Mouse (Mus musculus) cerebellum, adult (tissue): ENCODE measurements around the gene Traf3ip2.

Experiments
- ATAC-seq: cut with Nextera tagmentation; 2 replicates; pipeline ENCODE4 v1.9.2; 2017; ENCODE audit warnings: mild to moderate bottlenecking, moderate library complexity, mixed read lengths; ENCODE audit not compliant: insufficient number of reproducible peaks, low FRiP score, low TSS enrichment

The Traf3ip2 gene

DNA sequence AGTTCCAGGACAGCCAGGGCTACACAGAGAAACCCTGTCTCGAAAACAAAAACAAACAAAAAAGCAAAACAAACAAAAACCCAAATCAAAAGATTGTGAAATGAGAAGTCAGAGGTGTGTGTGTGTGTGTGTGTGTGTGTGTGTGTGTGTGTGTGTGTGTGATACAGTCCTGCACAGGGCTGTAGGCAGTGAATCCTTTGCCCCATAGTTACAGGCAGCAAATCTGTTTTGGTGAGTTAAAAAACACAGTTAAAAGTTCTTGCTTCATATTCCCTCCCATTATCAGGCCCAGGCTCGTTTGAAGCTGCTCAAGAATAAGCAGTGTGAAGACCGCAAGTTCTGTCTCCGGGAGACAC lies at the start of gene Traf3ip2:
Gene Traf3ip2 (plus strand): TSS at position 302 of the 356 bp plus-strand sequence.
- no peak for ATAC-seq

DNA sequence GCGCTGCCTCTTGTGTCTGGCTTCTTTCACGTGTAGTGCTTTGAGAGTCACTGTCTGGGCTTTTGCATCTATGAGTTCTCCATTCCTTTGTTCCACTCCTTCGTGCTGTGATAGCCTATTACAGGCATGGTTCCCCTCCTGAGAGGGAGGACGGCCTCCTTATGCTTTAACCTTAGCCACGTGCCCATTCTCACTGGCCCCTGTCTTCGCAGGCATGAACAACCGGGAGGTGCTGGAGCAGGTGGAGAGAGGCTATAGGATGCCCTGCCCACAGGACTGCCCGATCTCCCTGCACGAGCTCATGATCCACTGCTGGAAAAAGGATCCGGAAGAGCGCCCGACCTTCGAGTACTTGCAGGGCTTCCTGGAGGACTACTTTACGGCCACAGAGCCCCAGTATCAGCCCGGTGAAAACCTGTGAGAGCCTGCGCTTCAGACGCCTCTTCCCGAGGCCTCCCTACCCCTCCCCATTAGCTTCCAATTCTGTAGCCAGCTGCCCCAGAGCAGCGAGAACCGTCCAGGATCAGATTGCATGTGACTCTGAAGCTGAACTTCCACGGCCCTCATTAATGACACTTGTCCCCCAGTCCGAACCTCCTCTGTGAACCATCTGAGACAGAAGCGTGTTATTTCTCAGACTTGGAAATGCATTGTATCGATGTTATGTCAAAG lies 49.0 kb upstream of the Traf3ip2 start:
- ATAC-seq: no peak

DNA sequence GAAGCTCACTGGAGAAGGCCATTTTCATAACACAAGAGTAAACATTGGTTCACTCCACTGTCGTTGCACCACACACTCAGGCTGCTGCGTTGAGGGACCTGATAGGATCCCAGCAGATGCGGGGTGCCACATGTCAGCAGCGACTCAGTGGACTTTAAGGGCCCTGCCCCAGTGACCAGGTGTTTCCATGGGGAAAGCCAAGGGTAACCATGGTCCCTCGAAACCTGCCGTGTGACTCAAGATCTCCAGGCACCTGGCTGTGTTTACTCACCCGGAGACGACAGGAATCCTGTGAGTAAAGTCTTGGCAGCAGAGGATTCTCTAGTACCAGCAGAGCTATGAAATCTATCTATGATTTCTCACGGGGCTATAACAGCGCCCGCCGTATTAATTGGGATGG lies 45.8 kb upstream of the Traf3ip2 start:
- no peak for ATAC-seq

DNA sequence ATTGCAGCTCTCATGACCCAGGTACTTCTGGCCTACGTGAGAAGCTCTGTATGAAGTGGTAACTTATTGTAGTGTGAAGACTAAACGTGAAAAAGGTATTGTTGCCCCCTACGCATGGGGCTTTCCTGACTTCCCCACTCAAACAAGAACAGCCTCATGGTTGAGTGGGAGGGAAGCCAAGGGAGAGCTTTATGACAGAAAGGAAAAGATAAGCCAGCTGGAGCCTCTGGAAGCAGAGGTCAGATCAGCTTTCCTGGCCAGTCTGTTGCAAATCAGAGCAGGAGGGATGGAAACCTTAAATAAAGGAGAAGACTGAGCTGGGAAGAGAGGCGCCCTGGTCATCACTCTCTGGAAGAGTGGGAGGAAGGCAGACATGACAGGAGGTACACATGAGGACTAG lies 43.7 kb upstream of the Traf3ip2 start:
- ATAC-seq: no peak

DNA sequence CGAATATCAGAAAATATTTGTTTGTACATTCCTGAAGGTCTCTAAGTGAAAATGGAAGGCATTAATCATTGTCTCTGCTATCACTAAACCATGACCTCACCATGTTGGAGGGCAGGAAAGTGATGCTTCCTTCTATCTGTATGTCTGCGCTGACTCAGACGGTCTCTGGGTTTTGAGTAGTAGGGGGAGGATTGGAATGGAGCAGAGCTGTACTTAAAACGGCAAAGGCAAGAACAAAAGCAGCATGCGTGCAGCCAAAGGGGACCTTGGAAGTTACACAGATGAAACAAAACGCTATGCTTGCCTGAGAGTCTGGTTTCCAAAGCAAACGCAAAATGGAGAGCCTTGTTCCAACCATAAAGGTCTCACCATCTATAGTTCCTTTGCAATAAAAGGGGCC lies 41.7 kb upstream of the Traf3ip2 start:
- no peak for ATAC-seq

DNA sequence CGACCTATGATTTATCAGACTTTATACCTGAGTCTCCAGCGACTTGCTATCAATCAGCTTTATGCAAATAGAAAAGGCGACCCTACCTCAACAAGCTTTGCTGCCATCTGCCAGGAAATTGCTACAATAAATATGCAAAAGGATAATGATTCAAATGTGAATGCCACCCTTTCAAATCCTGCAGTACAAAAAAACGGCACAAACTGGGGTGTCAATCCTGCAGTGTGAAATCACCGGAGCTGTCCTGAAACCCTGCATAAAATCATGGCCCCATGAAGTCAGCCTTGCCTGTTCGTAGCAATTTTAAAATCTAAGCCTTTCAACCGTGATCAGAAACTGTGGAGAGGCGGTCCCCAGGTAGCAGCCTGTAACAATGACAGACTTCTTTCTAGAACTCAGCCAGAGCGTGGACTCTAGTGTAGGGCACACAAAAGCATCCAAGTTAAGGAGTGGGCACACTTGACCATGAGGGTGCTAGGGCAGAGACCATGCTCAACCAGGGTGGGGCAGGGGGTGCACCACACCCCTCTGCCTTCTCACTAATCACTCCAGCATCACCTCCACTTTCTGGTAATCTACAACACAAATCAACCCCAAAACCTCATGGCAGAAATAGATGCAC lies 40.6 kb upstream of the Traf3ip2 start:
- no peak for ATAC-seq

DNA sequence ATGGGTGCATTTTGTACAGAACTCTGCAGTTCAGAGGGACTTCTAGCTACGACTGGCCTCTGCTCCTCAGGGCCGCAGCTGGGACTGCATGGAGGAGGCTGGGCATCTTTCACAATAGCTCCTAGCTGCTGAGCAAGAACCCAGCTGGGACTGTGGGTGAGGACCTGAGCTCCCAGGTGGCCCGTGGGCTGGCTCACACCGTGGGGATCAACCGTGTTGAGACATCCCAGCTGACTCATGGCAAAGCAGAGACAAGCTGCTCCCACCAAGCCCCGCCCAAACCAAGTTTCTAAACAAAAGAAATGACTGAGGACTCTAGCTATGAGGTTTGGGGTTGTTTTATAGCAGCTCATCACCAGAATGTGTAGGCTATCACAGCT lies 40.1 kb upstream of the Traf3ip2 start:
- ATAC-seq: no peak

DNA sequence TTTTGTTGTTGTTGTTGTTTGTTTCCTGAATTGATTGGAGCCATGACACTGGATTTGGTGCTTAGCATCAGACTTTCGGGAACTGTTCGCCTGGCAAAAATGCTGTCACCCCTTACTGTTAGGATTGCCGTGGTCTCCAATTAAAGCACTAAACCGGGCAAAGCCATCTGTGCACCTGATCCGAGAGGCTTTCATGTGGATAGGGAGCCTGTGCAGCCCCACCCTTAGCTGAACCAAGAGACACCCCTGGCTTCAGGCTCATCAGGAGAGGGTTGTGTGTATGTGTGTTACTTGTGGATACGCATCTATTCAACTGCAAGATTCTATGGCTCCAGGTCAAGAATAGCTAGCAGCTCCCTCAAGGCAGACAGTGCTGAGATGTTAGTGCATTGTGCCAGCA lies 36.3 kb upstream of the Traf3ip2 start:
- no peak for ATAC-seq

DNA sequence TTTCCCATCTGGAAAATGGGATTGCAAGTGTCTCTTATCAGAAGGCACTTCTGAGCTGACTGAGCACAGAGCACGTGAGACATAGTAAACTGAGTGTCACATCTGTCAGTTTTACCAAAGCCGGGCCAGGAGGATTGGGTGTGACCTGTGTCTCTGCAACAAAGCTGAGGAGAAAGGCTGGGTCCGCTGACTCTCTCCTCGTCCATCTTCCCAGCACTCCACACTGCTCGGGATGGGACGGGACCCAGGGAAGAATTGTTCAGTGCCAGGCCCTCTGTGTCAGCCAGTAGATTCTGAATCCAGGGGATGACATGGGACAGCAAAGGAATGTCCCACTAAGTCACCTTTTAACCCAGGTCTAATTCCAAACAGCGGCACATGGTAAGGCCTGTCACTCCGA lies 32.3 kb upstream of the Traf3ip2 start:
- no peak for ATAC-seq

DNA sequence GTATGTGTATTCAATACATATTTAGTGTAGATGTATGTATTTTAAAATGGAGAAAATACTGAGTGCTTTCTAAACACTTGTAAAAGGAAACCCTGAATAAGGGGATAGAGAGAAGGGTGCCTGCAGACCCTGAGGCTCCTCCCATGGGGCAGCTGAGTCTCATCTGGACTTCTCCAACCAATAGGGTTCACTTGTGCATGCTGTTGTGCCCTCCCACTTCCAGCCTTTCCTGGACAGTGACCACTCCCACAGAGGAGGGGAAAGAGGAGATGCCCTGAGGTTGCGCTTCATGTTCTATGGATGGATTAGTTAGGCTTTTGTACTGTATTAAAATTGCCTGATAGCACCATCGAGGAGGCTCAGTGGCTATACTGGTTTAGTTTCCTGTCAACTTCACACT lies 30.3 kb upstream of the Traf3ip2 start:
- no peak for ATAC-seq

DNA sequence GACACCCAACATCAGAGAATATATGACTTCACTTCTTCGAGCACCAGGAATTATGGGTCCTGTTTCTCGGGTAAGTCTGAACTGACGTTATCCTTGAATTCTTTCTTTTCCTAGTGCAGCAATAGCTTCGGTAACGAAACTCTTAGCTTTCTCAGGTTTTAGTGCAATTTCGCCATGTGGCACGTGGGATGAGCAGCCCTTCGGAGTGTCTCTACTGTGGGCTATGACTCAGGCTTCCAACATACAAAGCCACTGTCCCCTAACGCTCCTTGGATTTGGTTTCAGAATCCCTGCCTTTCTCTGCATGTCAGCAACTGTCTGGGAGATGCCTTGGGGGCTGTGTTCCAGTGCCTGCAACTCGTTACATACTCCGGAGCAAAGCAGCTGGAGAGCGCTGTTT lies 29.0 kb upstream of the Traf3ip2 start:
- ATAC-seq: no peak

DNA sequence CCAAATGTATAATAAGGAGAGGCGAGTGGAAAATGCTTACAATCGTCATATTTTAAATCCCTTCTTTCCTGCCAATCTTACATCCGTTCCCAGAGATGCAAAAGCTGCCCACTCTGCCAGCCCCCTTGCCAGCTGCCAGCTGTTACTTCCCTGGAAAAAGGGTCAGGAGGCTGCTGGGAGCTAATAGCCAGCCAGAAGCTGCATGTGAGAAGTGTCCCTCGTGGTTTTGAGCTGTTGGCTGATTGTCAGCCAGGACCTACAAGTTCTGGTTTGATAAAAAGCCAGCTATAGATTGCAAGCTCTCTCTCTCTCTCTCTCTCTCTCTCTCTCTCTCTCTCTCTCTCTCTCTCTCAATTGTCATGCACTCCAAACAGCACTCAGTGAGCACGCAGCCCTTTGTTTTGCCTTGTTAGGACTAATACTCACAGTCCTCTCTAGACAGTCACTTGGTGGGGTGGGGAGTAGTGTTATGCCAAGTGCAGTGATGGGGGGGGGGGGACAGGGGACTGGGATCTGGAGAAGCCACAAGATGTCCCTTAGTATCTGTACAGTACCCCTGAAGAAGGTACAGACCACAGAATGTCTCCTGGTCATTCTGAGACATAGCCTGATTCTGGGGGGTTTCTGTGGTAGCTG lies 25.3 kb upstream of the Traf3ip2 start:
- no peak for ATAC-seq

DNA sequence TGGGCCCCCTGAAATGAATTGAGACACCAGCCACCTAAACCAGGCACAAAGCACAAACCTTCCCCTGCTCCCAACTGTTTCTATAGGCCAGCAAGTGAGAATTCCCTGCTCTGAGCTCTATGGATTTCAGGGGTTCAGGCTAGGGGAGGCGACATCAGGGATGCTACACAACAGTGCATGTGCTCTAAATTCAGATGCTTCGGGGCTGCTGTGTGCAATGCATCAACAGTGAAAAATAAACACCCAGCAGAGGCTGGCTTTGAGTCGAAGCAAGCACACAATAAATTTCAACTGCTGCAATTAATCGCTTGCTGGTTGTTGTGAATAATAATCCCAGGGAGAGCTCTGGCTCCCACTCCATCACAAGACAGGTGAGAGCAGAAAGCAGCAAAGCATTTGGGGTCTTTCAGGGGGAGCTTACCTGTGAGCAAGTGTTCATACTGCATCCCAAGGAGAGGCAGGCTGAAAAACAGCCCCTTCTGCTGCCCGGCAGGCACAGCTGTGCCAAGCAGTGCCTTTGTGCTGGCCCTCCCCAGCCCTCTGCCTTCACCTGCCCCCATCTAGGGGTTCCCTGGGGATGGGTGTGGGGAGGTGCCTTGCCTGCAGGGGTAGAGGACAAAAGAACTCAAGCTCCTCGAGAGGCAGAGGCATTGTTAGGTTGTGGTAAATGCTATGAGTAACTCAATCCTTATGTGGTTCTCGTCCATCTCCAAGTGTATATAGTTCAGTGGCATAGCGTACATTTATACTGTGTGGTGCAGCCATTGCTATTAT lies 24.6 kb upstream of the Traf3ip2 start:
- ATAC-seq: no peak

DNA sequence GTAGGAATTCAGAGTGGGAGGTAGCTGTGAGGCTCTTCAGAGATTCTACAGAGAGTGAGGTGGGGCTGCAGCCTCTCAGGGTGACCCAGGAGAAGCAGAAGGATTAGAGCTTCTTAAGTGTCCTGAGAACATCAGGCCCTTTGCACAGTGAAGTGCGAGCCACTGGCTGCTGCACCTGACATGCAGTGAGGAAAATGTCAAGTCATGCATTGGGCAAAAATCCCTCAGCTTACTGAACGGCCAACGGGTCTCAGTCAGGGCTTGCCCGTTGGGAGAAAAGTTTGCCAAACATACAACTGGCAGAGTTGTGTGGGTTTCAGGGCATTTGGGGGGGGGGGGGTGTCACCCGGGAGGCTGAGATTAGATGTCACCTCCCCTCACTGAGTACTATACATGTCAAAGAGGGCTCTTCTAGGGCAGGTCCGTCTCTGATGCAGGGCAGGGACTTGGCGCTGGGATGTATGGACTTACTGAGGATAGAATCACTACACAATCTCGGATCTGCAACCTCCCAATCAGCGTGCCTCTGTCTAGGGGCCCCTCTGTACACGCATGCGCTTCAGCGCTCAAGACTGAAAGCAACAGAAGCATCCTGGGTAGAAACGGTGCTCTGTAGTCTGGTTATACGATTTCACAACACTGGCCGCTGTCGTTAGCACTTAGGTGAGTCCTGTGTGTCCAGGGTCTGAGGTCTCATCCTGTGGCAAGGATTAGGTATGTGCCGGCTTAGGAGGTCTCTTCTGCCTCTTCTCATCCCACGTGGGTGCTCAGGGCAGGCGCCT lies 22.8 kb upstream of the Traf3ip2 start:
- ATAC-seq: no peak

DNA sequence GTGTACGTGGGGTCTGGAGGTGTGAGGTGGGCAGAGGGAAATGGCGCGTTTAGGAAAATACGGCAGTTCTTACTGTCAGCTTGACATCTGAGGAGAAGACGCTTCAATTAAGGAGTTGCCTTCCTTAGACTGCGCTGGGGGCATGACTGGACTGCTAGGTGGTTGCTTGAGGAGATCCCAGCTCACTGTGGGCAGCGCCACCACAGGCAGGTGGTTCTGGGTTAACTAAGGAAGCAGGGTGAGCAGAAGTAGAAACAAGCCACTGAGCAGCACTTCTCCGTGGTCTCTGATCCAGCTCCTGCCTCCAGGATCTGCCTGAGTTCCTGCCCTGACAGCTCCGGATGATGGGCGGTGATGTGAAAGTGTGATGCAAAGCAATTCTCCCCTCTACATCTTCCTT lies 22.1 kb upstream of the Traf3ip2 start:
- no peak for ATAC-seq

DNA sequence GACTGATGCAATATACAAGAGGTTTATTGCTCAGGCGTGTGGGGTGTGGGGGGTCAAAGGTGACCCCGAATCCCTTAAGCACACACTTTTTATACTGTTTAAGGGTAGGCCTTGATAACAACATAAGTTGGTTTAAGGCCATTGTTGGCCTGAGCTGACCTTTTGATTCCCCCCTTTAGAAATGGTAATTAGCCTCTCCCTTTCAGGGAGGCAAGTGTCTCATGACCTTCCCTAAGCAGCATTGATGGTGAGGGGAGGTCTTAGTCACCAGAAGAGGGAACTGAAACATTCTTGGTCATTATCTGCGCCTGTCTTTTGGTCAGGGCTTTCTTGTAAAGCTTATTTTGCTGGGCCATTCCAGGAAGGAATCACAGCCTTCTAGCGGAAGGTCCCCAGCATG lies 20.2 kb upstream of the Traf3ip2 start:
- ATAC-seq: no peak

DNA sequence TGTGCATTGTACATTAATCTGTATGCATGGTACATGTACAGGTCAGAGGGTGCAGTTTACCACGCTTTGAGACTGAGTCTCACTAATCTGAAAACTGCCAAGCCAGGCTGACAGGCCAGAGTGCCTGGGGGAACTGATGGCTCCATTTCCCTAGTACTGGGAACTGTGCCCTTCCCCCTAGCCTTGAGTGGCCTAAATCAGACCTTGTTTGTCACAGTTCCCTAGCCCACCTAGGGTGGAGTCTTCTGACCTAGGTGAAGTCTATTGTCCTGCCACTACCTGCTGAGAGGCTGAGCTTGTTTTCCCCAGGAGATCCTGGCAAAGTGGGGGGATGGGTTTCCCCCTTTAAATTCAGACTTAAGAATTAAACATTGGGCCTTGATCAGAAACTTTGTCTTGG lies 18.0 kb upstream of the Traf3ip2 start:
- ATAC-seq: no peak

DNA sequence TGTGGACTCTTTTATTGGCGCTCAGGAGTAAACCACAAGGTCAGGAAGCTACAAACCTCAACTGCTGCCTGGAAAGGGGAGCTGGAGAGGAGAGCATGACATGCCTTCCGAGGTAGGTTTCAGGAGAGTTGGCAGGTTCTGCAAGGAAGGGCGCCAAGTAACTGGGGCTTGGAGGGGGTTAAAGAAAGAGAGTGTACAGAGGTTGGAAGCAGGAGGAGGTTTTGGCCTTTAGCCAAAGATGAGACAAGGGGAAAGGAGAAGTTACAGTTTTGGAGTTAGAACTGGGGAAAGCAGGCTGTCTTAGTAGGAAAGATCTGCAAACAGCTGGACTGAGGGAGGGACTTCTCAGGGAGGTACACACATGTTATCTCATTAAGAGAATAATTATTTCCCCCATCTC lies 16.9 kb upstream of the Traf3ip2 start:
- ATAC-seq: no peak

DNA sequence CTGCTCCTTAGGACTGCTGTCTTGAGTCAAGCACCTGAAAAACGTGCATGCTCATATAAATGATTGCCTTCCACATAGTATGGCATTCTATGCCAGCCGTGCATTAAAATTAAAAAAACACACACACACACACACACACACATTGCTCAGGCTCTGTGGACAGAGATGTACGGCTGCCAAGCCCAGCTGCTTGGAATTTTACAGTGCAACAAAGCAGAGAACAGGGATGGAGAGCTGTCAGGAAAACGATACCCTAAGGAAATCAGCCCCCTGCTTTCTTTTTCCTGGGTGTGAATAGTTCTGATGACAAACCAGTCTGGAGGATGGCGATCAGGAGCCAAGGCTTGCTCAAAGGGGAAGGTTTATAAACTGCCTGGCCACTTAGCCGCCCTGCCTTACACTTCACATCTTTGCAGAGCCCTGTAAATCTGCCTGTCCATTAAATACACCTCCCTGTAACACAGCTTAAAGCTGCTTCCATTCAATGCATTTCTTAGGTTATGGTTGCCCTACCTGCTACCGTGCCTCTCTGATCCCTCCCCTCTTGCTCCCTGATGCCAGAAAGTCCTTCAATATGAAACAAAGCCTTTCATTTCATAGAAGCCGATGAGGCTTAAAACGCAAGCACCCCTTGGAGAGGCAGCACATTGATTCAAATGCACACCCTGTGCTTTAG lies 15.5 kb upstream of the Traf3ip2 start:
- ATAC-seq: no peak

DNA sequence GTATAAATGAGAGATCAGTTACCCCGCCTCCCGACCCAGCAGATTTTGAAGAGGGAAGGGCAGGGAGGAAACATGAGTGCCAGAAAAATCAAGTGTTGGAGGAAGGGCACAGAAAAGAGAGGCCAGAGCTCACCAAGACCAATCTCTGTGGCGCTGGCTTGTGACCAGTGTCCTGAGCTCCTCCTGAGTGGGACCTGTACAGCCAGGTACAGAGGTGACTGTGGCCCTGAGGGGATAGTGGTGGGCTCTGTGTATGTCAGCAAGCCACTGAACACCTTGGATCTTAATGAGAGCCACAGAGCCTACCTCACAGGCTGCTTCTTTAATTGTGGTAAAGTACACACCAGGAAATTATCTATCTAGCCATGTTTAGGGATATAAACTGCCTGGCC lies 14.9 kb upstream of the Traf3ip2 start:
- no peak for ATAC-seq
